Mouse (Mus musculus): ENCODE data around the gene Ccdc13.

The Ccdc13 gene

DNA sequence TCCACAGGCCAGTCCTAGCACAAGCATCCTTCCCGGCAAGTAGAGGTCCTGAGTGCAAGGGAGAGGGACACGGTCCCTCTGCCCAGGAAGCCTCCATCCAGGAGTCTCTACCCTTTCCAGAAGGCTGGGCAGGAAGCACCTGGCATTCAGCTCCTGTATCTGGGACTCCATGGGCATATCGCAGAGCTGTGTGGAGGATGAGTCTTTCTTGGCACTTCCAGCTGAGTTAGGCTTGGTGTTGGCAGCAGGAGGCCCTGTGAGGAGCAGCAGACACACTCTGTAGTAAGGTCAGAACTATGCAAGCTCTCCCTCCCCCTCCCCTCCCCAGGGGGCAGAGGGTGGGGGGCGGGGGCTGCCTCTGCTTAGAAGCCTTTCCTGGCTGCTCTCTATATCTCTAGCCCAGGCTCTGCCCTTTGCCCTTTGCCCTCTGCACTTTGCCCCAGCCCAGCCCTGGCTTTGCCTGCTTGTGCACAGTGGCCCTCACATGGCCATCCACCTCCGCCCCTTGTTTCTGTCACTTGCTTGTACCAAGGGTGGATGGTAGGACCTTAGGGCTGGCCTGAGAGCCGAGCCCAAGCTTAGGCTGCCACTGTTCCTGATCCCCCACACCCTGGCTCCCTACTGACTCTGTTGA lies 40.3 kb downstream of the Ccdc13 start:
- DNase-seq (ENCODE audit: low spot score) = no peak

DNA sequence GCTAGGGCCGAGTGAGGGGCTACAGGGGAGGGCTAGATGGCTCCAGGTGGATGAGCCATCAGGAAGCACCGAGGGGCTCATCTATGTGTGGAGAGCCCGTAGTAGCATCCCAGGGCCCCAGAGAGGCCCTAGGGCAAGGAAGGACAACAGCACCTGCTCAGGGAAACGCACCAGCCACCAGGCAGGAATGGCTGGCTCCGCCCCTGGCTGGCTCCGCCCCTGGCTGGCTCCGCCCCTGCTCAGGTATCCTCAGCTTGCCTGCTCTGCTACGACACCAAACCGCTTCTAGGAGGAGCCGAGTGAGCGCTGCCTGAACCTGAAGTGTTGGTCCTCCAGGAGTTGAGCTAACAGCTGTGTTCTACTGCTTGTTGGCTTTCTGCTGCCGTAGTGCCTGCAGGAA lies 41.5 kb downstream of the Ccdc13 start:
- DNase-seq (ENCODE audit: low spot score) = no peak

GRCm38 (mm10) chr9:121794972-121795539 lies 44.2 kb downstream of the Ccdc13 start:
- DNase-seq (ENCODE audit: low spot score) = no peak

- DNase-seq (ENCODE audit: low spot score) = no peak
Observed at GRCm38 (mm10) chr9:121791757-121792521, 47.3 kb downstream of the Ccdc13 start, which contains the start of gene Hhatl. TSS of gene Hhatl (minus strand) at chr9:121792507.

- DNase-seq (ENCODE audit: low spot score) = peak; percentile 61
Observed at GRCm38 (mm10) chr9:121791206-121791605, 48.1 kb downstream of the Ccdc13 start.

DNA sequence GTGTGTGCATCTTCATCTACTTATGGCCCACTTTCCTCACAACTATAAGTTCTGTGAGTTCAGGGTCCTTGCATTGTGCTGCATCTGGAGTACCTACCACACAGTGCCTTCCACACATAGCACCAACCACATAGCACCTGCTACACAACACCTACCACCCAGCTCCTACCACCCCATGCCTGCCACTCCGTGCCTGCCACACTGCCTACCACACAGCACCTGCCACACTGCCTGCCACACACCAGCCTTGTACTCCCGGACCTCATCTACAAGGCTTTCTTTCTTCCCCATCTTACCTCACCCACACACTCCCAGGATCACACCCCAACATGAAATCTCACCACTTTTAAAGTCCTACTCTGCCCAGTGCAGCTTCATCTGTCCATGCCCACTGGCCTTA lies 52.9 kb downstream of the Ccdc13 start:
- no peak for DNase-seq (ENCODE audit: low spot score)

GRCm38 (mm10) chr9:121785261-121785660 lies 54.0 kb downstream of the Ccdc13 start:
- DNase-seq (ENCODE audit: low spot score) = no peak

GRCm38 (mm10) chr9:121784801-121785200 lies 54.5 kb downstream of the Ccdc13 start:
- DNase-seq (ENCODE audit: low spot score) = no peak

DNA sequence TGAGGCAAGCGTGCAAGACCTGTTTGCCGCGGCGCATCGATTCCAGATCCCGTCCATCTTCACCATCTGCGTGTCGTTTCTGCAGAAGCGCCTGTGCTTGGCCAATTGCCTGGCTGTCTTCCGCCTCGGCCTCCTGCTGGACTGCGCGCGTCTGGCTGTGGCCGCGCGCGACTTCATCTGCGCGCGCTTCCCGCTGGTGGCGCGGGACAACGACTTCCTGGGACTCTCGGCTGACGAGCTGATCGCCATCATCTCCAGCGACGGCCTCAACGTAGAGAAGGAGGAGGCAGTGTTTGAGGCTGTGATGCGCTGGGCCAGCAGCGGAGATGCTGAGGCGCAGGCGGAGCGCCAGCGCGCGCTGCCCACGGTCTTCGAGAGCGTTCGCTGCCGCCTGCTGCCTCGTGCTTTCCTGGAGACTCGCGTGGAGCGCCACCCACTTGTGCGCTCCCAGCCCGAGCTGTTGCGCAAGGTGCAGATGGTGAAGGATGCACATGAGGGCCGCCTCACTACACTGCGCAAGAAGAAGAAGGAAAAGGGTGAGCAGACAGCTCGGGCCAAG lies 61.1 kb downstream of the Ccdc13 start:
- no peak for DNase-seq (ENCODE audit: low spot score)

DNA sequence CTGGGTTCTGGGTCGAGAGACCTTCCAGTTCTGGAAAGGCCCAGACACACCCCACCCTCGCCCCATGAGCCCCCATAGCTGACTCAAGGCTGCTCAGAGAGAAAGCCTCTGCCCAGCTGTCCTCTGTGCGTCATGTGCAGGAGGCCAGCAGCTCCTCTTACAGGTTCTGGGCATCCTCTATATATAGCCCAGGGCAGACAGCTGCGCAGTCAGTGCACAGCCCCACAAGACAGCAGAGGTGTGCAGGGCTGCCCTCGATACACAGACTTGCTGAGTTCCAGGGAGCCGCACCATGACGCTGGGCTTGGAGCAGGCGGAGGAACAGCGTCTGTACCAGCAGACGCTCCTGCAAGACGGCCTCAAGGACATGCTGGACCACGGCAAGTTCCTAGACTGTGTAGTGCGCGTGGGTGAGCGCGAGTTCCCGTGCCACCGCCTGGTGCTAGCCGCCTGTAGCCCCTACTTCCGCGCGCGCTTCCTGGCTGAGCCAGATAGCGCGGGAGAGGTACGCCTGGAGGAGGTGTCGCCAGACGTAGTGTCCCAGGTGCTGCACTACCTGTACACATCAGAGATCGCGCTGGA lies 61.7 kb downstream of the Ccdc13 start, which contains the start of gene Klhl40:
Klhl40 (plus strand) TSS at position 124 of the 582 bp plus-strand sequence.
- no peak for DNase-seq (ENCODE audit: low spot score)

DNA sequence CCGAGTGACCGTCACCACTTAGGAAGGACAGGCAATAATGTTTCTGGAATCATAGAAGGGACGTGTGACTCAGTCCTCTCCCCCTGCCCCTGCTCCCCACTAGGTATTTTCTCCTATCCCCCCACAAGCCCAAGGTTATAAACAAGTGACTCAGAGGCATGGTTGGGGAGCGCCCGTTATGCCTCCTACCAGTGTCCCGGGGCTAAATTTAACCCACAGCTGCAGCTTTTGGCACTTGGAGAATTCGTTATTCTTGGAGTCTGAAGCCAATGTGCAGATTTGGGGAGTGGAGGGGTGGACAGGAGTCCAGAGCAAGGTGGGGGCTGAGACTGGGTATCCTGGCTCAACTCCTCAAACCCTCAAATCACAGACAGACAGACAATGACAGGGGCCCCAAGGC lies 62.8 kb downstream of the Ccdc13 start:
- no peak for DNase-seq (ENCODE audit: low spot score)

DNA sequence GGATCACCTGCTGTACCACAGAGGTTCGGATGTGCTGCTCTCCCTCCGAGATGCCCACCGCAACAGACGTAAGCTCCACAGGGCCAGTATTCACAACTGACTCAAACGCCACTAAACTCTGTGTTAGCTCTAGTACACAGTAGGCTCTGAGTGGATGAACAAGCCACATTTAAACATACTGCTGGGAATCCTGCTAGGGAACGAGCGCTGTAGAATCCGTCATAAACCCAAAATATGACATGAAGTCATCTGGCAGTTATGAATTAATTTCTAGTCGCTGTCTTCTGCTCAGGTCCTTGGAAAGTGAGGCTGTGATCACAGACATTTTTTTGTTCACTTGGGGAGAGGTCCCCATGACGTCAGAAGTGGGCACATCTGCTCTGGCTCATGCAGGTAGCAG lies 63.3 kb downstream of the Ccdc13 start:
- no peak for DNase-seq (ENCODE audit: low spot score)

DNA sequence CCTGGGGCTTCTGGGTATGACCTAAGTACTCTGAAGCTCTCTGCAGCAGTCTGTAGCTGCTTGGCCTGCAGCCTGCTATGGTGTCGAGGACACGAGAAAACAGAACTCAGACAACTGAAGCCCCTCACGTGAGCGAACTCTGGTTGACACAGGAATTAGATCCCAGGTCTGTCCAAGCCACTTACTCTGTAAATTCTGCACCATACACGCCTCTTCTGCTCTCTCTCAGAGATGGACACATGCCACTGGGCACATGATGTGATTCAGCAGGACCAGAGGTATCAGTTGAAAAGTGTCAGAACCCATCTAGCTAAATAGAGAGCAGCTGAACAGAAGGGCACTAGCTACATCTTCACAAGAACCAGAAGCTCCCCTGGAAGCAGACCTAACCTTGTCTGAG lies 66.8 kb downstream of the Ccdc13 start:
- DNase-seq (ENCODE audit: low spot score) = no peak

DNA sequence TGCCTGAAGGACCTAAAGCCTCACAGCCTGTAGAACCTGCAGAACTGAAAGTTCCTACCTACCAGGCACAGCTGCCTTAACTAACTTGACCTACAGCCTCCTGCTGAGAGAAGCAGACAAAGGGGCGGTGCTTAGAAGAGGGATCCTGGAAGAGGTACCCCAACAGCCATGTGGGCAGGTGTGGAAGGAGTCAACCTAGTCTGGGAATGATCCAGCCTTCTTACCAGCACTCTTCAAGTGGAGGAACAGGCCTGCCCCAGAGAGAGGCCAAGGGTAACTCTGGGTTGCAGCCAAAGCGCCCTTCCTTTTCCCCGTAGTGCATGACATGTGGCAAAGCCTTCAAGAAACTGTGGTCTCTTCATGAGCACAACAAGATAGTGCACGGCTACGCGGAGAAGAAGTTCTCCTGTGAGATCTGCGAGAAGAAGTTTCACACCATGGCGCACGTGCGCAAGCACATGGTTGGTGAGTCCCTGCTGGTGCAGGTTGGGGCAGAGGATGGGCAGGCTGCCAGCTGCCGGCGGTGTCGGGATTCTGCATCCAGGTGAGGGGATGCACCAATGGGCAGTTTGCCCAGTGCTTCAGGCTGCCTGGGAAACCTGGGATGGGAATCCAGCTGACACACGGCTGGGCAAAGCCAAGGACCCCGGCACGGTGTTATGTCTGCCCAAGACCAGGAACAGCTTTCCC lies 74.0 kb downstream of the Ccdc13 start:
- no peak for DNase-seq (ENCODE audit: low spot score)

GRCm38 (mm10) chr9:121763716-121764115 lies 75.5 kb downstream of the Ccdc13 start:
- DNase-seq (ENCODE audit: low spot score) = no peak

GRCm38 (mm10) chr9:121762761-121763160 lies 76.5 kb downstream of the Ccdc13 start:
- DNase-seq (ENCODE audit: low spot score) = no peak

DNA sequence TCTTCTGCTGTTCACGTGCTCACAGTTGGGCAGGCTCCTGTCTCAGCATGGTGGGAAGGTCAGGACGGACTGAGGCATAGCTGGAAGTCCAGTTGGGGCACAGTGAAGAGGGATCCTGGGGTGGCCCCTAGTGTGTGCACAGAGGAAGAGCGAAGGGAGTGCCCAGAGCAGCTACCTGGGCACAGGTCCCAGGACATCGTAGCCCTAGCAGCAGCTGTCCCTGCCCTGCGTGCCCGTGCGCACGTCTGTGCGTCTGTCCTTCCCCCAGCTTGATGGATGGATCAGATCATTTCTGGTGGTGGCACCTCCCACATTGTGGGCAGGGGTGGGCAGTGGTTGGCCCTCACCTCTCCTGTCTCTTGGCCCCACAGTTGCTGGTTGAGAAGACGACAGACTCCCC lies 77.0 kb downstream of the Ccdc13 start:
- DNase-seq (ENCODE audit: low spot score) = no peak

DNA sequence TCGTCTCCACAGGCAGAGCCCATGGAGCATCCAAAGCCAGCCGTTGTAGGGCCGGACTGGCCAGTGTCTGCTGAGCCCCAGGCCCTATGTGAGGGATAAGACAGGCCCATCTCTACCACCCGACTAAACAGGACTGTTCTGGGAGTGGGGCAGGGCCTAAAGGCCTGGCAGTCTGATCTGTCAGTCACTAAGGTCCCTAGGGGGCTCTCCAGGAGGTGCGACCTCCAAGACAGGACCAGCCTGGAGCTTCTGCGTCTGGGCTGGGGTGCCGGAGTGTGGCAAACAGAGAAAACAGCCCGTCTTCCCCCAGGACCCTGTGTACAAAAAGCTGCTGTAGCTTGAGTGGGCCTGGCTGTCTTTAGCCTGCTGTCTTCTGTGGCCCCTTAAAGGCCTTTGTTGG lies 77.5 kb downstream of the Ccdc13 start:
- DNase-seq (ENCODE audit: low spot score) = no peak

DNA sequence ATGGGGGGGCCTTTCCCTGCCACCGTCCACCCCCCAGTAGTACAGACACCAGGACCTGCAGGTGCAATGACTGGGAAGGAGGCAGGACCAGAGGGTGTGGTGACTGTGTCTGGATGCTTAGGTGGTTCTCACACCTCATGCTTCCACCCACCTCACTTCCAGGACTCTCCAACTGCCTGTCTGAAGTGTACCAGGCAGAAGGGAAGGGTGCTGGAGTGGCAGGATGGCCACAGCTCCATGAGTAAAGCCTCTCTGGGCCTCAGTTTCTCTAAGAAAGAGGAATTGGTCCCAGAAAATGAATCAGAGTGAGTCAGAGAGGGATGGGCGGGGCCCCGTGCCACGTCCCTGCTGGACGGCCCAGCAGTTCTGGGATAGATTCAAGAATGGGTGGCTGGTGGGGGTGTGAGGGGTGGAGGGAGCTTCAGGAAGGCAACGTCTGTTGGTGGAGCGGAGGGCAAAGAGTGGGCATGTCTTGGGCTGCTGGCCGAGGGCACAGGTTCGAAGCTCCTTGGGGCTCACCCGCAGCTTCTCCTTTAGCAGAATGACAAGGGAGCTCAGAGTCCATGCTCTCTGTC lies 78.1 kb downstream of the Ccdc13 start:
- DNase-seq (ENCODE audit: low spot score) = no peak

GRCm38 (mm10) chr9:121760271-121761090 lies 78.8 kb downstream of the Ccdc13 start:
- DNase-seq (ENCODE audit: low spot score) = no peak

All from ovary, postnatal 10 days (tissue).